7 mouse cellular contexts compared by ENCODE assay signal in the genomic region with DNA sequence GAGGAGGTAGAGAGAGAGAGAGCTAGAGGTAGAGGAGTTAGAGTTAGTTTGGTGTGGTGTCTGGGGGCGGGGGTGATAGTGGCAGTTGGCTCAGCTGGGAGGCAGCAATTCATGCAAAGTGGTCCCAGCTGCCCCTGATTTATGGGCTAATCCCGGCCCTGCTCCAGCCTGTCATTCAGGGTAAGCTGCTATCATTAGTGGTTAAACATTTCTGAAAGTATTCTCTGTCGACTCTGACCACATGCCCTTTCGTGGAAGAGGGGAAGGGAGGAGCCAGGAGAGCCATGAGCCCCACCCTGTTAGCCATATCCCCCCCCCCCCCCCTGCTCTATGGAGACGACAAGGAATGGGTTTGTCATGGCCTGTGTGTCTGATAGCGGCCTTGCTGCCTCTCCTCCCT.
DNase-seq lines count a peak whose midpoint lies in the region; ATAC-seq and TF ChIP-seq lines count a peak whose summit lies in the region.

No protein-coding gene starts in this region.

- peak overlapping the region; percentile 53; the same call in 1 of the 2 replicates for H3K4me3 ChIP-seq in G1E (ENCODE audit: low read depth, low read length)
- H3K4me3 ChIP-seq in intestine, embryonic 14.5 days (ENCODE audit: low read depth, low read length) = no peak overlapping the region
- H3K4me3 ChIP-seq in macrophage (ENCODE audit: inconsistent target) = peak overlapping the region; percentile 12; the same call in 1 of the 2 replicates

- peaks cover 71% of the 10 kb centered on the region for H3K36me3 ChIP-seq in G1E (replicated peaks)
- H3K36me3 ChIP-seq in intestine, embryonic 14.5 days (ENCODE audit: control insufficient read depth, insufficient read depth, low read length) = no peaks in the 10 kb centered on the region; the same call in 1 of the 2 replicates
- peaks cover 23% of the 10 kb centered on the region; the same call in 1 of the 2 replicates for H3K36me3 ChIP-seq in macrophage (ENCODE audit: inconsistent target)

- no peaks in the 10 kb centered on the region for H3K27me3 ChIP-seq in G1E (ENCODE audit: insufficient read depth, low read length)
- no peaks in the 10 kb centered on the region for H3K27me3 ChIP-seq in intestine, embryonic 14.5 days (replicated peaks; ENCODE audit: control insufficient read depth, insufficient read depth, low read length)

- H3K4me2 ChIP-seq in intestine, embryonic 14.5 days (ENCODE audit: low read length) = no peak overlapping the region

- peaks cover 41% of the 10 kb centered on the region for H3K4me1 ChIP-seq in G1E (ENCODE audit: insufficient read depth, low read depth, low read length)
- peaks cover 15% of the 10 kb centered on the region for H3K4me1 ChIP-seq in intestine, embryonic 14.5 days (replicated peaks; ENCODE audit: control insufficient read depth, insufficient read depth, low read length)

- 3% methylated on average over 6 of the region's 6 CpGs for WGBS in intestine, embryonic 14.5 days
- WGBS in macrophage (ENCODE audit: missing documents) = 1% methylated on average over 6 of the region's 6 CpGs

- no peaks in the 10 kb centered on the region for H3K9me3 ChIP-seq in G1E (replicated peaks)
- H3K9me3 ChIP-seq in intestine, embryonic 14.5 days (ENCODE audit: control insufficient read depth, low read length) = no peaks in the 10 kb centered on the region

- peak; percentile 50 for ATAC-seq in G1E (ENCODE audit: extremely low read depth, insufficient number of reproducible peaks, low FRiP score, poor library complexity, severe bottlenecking)
- peak; percentile 79 for ATAC-seq in intestine, embryonic 14.5 days (replicated peaks; ENCODE audit: low FRiP score, low TSS enrichment, low read depth)
- ATAC-seq in monocyte, adult 5-6 weeks (replicated peaks; ENCODE audit: insufficient number of reproducible peaks, low FRiP score, low TSS enrichment, poor library complexity, severe bottlenecking) = no peak

- H3K79me2 ChIP-seq in macrophage (ENCODE audit: inconsistent target) = peaks cover 60% of the 10 kb centered on the region

- TF ChIP-seq CTCF in G1E (IDR thresholded peaks at IDR 0.05; ENCODE audit: low read depth, low read length) = no peak

- 0 out of 2 replicates have a peak overlapping the region, but pooled peaks have one; percentile 6 for H3K27ac ChIP-seq in intestine, embryonic 14.5 days (ENCODE audit: low read depth)
- peak overlapping the region; percentile 94 for H3K27ac ChIP-seq in macrophage

- H3K9ac ChIP-seq in intestine, embryonic 14.5 days (ENCODE audit: low read length) = no peak overlapping the region

- peak; percentile 37 for DNase-seq in G1E (ENCODE audit: low spot score)
- DNase-seq in embryo, embryonic 10.5 days (ENCODE audit: low spot score) = peak; percentile 71
- DNase-seq in intestine, embryonic 14.5 days (ENCODE audit: low spot score) = no peak
- DNase-seq in cerebellum, postnatal 36 days = no peak
- no peak for DNase-seq in gastrocnemius, postnatal 25 days

Comparison
In these comparisons a context has a peak if more than half of its experiments do, and no peak if none do; other contexts are left out.
1. DNase-seq: peak in G1E (single experiment) and embryo, embryonic 10.5 days (single experiment); none in intestine, embryonic 14.5 days (single experiment), cerebellum, postnatal 36 days (0 of 2) and gastrocnemius, postnatal 25 days (single experiment).